15 mouse cellular contexts compared by ENCODE assay signal in the genomic region with DNA sequence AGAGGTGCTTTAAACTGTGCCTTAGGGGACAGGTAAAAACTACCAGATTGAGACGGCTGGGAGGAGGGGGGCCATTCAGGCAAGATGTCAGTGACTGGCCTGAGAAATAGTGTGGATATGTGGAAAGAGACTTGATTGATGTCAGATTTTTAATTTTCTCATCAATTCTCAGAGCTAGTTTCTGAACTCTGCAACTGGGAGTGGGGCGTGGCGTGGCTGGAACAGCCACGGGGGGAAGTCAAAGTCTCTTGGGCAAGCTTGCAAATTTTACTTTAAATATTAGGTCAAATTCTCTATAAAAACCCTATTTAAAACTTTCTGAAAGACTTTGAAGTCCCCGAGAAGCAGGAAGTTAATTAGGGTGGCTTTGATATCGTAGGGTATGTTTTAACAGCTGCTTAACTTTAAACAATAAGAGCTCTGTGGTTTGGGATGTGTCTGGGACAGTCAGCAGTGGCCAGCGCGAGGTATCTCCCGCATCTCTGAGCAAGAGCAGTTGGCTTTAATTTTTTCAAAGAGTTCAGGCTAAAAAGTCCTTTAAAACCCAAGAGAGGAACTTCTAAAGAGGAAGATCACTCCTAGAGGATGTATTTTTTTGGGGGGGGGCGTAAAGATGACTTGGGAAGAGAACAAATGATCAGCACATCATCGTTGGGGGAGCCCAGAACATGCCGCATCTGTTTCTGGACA.
"Had no signal": no experiment of that assay in that cellular context is flagged by ENCODE, and none has a peak within 500 bp of the region (broad histone marks: within the 10 kb centered on the region; RNA-seq: fewer than 3 reads in every experiment).

No protein-coding gene starts in this region.

- H3K4me2 ChIP-seq: limb, embryonic 12.5 days; neural tube, embryonic 13.5 days; stomach, embryonic 15.5 days had no signal

- H3K36me3 ChIP-seq: limb, embryonic 12.5 days; midbrain, embryonic 10.5 days; neural tube, embryonic 13.5 days; stomach, embryonic 15.5 days had no signal

- H3K27me3 ChIP-seq: limb, embryonic 12.5 days; neural tube, embryonic 13.5 days; stomach, embryonic 15.5 days had no signal

- H3K4me1 ChIP-seq: stomach, embryonic 15.5 days had no signal

- H3K9ac ChIP-seq: limb, embryonic 12.5 days; liver, embryonic 14.5 days; neural tube, embryonic 13.5 days; stomach, embryonic 15.5 days had no signal

- H3K4me3 ChIP-seq: limb, embryonic 12.5 days; midbrain, embryonic 10.5 days; neural tube, embryonic 13.5 days; stomach, embryonic 15.5 days had no signal

- H3K9me3 ChIP-seq: limb, embryonic 12.5 days; midbrain, embryonic 10.5 days; neural tube, embryonic 13.5 days; stomach, embryonic 15.5 days had no signal

- ATAC-seq: intestine, embryonic 16.5 days; lung, postnatal 0 days had no signal

- H3K27ac ChIP-seq: limb, embryonic 12.5 days; liver, embryonic 14.5 days; midbrain, embryonic 10.5 days; neural tube, embryonic 13.5 days; stomach, embryonic 15.5 days had no signal

- DNase-seq: layer of hippocampus, adult 9-11 months; layer of hippocampus, postnatal 36 days; lung, adult 18-20 months; lung, postnatal 4 days; midbrain, embryonic 14.5 days; right cerebral cortex, postnatal 14 days; thymus, adult 2 months; thymus, postnatal 25 days had no signal
